Mouse (Mus musculus) urinary bladder, adult 2 months (tissue): ENCODE measurements around the gene Setd1b. TPM values are rescaled to one million over a fixed set of nuclear protein-coding genes. Genes with fewer than 3 reads are reported as not detected.

Experiments used
- DNase-seq: peaks from one replicate; pipeline ENCODE4 v3.0.0; 2022; ENCODE audit warnings: low spot score
- polyA plus RNA-seq: library from polyadenylated mRNA; depleted of rRNA; stranded (reverse); fragments of >200 nt; gene quantifications from 2 replicates; pipeline ENCODE4 v1.2.3, GENCODE M21; 2012; rRNA removed

Setd1b gene
- 3.1 and 10.4 TPM in 2 replicates for polyA plus RNA-seq

DNA sequence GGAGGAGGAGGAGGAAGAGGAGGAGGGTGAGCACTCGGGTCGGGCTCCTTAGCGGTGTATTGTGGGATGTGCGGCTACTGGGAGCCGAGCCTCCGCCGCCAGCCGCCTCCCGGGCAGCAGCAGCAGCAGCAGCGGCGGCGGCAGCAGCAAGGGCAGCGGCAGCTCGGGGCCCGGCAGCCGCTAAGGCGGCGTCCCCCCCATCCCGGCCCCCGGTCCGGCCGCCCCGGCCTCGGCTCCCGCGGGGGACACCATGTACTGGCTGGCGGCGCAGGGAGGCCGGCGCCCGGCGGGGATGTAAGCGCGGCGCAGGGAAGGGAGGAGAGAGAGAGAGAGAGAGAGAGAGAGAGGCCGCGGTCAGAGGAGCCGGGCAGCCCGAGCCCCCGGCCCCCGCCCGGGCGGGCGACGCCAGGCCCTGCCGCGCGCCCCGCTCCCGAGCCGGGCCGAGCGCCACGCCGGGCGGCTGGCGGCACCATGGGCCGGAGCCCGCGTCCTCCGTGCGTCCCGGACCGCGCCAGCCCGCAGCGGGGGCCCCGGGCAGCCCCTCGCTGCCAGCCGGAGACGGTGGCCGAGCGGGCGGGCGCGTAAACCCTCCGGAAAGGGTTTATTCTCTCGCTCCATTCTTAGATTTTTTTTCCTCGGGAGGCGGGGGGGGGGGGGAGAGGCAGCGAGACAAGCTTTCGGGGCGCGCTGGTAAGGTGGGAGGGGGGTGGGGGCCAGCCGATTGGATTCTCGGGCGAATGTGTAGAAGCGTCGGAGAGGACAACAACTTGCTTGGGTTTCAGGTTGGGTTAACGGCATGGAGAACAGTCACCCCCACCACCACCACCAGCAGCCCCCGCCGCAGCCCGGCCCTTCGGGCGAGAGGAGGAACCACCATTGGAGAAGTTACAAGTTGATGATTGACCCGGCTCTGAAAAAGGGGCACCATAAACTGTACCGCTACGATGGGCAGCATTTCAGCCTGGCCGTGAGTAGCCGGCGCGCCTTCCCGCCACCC is at the start of gene Setd1b:
Gene Setd1b, plus strand, starts transcription at position 33 of the 997 bp plus-strand sequence.
- no peak for DNase-seq

DNA sequence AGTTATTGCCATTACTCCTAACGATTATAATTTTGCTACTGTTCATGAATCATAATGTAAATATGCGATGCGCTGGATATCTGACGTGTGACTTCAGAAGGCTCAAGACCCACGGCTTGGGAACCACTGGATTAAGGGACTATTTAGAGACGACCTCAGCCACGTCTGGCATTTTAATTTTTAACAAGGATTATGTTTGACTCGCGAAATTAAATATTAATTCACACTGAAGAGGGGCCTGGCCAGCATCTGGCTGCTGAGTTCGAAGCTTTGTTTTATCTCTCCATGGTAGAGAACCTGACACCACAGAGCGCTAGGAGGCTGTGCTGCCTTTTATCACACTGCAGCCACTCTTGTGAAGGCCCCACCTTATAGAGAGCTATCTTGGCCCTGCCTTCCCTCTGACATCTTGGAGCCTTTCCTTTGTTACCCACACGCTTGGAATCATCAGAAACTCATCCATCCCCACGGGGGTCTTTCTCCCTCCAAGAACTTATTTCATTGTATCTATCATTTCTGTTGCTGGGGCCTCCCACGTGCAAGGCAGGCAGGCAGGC is 48.8 kb upstream of the Setd1b start:
- DNase-seq = no peak

GRCm38 (mm10) chr5:123094238-123094991 is 47.6 kb upstream of the Setd1b start:
- no peak for DNase-seq

- no peak for DNase-seq
These were observed 45.7 kb upstream of the Setd1b start for GRCm38 (mm10) chr5:123096299-123096698.

DNA sequence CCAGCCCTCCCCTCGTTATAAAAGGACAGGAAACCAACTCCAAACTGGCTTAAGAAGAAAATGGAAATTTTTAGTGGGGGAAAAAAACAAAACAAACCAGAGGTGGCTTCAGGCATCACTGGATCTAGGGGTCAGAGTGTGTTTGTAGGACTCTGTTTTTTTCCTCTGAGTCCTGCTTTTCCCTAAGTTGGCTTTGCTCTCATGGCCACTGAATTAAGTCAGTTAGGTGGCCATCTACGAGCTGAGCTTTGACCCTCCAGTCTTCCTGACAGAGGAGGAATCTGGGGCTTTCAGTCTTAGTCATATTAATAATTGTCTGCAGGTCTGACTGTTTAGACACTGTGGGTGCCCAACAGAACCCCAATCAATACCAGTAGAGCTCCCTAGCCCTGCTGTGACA is 43.5 kb upstream of the Setd1b start:
- no peak for DNase-seq

GRCm38 (mm10) chr5:123102376-123102775 is 39.6 kb upstream of the Setd1b start:
- DNase-seq = no peak

GRCm38 (mm10) chr5:123103556-123103955 is 38.4 kb upstream of the Setd1b start:
- DNase-seq = no peak

- no peak for DNase-seq
These were observed 37.2 kb upstream of the Setd1b start for GRCm38 (mm10) chr5:123104769-123105168.

DNA sequence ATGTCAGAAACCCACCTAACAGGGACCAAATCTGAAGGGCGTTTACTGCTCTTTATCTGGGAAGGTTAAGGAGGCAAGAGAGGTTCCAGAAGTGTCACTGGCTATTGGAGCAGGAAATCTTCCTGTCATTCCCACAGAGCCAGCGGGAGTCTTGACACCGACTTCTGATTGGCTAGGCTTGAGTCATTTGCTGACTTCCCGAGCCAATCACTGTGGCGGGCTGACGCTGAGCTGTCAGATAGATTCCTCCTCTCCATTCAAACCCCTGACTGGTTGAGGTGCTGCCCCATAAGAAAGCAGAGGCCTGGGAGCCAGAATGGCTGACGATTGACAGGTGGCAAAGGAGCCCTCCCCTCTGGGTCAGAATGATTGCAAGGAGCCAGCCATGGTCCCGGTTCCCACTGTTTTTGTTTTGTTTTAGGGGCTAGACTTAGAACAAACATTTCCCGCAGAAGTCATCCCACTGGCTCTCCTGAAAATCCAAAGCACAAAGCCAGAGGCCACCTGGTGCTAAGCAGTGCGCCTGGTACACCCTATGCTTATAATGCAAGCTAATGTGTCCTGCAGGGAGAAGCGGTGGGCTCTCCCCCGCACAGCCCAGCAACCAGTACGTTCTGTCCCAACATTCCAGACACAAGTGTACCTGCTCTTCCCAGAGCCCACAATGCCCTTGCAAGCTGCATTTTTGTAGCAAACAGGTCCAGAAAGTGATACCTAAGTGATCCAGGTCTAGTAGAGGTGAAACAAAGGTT is 32.4 kb upstream of the Setd1b start:
- DNase-seq = no peak

DNA sequence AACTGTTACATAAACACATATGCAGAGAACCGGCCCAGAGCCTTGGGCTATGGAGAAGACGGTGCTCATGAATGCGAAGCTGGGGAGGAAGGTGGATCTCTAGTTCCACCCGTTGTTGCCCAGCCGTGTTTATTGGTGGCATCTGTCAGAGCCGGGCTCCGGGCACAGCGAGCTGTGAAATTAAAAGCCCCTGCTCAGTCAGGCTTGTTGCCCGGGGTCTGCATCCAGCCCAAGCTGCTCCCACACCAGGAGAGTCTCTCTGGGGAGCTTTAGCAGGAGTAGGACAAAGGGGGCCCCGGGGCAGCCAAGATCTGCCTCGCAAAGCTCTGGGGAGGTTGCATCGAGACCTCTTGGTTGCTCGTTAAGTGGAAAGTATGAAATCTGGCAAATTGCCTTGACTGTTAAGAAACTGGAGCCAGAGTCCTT is 31.7 kb upstream of the Setd1b start:
- DNase-seq = no peak

GRCm38 (mm10) chr5:123114109-123114508 is 27.9 kb upstream of the Setd1b start:
- DNase-seq = no peak

- DNase-seq = no peak
These were observed 27.1 kb upstream of the Setd1b start for GRCm38 (mm10) chr5:123114924-123115323.

GRCm38 (mm10) chr5:123116080-123116479 is 25.9 kb upstream of the Setd1b start:
- DNase-seq = no peak

DNA sequence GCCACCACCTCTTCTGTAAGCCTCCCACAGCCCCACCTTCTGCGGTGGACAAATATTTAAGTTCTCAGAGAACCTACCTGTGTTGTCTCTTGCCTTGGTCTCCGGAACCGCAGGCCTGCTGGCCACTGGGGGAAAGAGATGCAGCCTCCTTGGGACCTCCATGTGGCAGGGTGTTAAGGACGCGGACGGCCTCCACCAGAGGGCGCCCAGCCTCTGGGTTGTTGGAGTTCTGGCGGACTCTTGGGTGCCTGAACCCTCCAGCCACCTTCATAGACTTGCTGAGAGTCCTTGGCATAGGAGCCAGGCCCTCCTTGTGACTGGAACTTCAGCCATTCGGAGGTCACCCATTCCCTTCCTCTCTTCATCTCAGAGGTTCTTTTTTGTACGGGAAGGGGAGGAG is 24.7 kb upstream of the Setd1b start:
- peak; percentile 59 for DNase-seq

DNA sequence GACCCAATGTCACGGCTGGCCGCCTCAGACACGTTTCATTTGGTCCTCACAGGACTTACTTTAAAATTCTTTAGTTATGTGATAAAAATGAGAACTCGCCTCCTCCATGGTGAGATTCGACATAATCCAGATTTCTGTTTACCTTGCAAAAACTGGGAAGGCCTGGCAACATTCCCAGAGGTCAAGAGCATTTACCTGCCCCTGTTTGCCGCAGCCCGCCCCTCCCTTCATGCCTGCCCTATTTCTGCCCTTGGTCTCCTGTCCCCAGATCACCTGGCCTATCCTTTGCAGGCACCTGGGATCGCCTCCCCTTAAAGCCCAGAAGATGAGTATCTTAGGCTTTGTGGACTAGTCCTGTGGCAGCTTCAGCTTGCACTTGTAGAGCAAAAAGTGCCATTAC is 24.2 kb upstream of the Setd1b start:
- DNase-seq = no peak

GRCm38 (mm10) chr5:123118826-123119225 is 23.2 kb upstream of the Setd1b start:
- DNase-seq = no peak

- DNase-seq = no peak
These were observed 21.3 kb upstream of the Setd1b start for GRCm38 (mm10) chr5:123120624-123121215.

DNA sequence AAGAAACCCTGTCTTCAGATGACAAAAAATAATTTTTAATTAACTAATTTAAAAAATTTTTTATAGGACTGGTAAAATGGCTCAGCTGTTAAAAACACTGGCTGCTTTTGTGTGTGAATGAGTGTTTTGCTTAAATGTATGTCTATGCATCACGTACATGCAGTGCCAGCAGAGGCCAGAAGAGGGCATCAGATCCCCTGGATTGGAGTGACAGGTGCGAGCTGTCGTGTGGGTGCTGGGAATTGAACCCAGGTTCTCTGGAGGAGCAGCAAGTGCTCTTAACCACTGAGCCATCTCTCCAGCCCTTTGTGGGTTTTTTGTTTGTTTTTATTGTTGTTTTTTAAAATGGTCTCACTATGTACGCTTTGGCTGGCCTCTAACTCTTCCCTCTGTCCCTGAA is 19.8 kb upstream of the Setd1b start:
- DNase-seq = no peak

GRCm38 (mm10) chr5:123125105-123125504 is 16.9 kb upstream of the Setd1b start:
- DNase-seq = no peak

DNA sequence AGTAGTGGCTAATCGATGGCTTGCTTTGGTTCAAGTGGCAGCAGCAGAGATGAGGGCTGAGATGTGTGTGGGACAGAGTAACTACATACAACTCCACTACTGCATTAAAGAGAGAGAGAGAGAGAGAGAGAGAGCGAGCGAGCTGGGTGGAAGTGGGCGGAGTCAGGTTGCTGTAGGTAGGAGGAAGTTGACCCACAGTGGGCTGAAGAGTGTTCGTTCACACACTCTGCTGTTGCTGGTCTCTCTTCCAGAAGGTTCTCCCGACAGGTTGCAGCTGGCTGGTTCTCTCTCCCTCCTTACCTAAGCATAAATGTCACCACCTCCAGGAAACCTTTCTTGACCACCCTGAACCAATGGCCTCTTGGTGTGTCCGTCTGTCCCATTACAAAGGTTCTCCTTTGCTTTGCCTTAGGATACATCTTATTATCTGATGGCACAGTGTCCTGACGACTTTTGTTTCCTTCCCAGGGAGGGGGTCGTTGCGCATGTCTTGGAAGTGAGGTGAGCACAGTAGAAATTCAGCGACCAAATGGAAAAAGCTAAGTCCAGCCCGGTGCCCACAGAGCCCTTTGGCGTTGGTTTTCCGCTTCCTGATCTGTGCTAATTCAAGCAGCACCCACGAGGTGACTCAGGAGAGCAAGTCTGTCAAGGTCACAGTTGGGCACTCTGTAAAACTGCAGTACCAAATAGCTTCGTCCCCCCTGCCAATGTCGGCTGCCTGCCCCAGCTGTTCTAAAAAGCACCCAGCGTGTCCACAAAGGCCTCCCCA is 16.2 kb upstream of the Setd1b start:
- no peak for DNase-seq
